Mouse (Mus musculus) thymus, postnatal 36 days (tissue): ENCODE results near the gene Ntng1.

Experiments
- DNase-seq, 2 experiments: peaks; one replicate each; pipeline ENCODE4 v3.0.0; 2022; ENCODE audit warnings: mixed read lengths in 2 of 2

Ntng1 gene

DNA sequence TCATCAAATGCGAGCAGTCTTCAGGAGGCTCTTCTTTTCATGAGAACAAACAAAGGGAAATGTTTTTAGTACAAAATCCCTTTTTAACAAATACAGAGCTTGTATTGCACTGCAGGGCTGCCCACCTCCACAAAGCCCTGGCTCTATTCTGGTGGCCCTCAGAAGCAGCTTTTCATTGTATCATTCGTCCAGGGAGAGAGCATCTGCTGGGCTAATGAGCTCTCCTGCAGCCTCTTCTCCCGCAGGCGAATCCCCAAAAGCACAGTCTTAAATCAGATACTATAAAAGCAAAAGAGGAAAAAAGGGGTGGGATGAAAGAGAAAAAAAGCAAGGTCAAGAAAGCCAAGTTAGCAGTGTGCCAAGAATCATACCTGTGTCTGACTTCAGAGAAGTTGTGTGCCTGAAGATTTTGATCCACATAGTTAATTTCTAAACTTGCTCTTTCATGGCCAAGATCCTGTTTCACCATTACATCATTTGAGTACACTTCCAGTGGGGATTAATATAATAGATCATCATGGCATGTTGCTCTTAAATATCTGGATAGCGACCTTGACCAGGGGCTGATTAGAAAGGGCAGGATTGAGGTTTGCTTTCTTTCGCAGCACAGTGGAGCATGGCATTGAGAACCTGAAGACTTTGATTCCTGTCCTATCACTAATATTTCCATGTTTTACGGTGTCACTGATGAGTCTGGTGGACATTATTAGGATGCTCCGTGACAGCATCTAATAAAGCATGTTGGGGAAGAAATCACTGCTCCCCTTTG is 225.7 kb downstream of the Ntng1 start:
- no peak for DNase-seq

DNA sequence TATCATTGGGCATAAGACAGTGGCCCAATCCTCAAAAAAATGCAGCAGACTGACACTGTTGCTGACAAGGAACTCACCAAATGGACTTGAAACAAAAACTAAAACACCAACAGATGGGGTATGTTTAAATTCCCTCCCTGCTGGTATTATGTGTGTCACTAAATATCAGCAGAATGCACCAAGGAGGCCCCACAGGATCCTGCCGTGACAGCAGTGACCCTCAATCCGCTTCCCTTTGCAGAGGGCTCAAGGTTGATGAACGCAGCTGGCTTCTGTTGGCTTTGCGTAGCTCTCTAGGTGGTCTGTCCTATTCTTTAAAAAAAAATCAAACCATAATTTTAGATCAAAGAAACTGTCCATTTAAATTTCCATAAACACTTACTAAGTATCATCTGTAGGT is 226.7 kb downstream of the Ntng1 start:
- no peak for DNase-seq

- no peak for DNase-seq
These were observed 229.6 kb downstream of the Ntng1 start for GRCm38 (mm10) chr3:109914226-109914625.

DNA sequence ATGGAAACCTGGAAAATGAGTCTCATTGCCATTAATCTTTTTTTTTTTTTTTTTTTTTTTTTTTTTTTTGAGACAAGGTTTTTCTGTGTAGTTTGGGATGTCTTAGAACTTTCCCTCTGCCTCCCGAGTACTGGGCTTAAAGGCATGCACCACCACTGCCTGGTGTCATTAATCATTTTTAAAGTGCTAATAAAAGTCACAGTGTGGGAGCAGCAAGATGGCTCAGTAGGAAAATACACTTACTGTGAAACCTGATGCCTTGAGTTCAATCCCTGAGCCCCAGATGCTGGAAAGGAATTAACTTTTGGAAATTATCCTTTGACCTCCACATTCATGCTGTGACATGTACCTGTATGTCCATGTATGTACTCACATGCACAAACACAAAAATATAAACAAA is 253.2 kb downstream of the Ntng1 start:
- DNase-seq = no peak

- DNase-seq = no peak
These were observed 258.1 kb downstream of the Ntng1 start for GRCm38 (mm10) chr3:109885672-109886071.

DNA sequence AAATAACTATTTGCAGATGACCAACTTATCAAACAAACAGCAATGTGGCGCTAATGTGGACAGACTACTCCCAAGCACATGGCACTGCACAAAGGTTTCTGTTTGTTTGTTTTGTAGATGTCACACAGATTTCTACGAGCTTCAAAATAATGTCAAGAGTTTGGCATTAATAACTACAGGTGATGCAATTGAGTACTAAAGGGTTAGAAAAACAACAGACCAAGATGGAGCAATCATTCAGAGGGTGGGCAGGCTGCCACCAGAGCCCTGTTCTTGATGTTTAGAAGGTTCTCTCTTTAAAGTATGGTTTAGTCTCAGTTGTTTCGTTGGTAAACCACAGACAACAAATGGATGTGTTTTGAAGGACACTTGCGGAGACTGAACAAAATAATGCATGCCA is 264.8 kb downstream of the Ntng1 start:
- no peak for DNase-seq

DNA sequence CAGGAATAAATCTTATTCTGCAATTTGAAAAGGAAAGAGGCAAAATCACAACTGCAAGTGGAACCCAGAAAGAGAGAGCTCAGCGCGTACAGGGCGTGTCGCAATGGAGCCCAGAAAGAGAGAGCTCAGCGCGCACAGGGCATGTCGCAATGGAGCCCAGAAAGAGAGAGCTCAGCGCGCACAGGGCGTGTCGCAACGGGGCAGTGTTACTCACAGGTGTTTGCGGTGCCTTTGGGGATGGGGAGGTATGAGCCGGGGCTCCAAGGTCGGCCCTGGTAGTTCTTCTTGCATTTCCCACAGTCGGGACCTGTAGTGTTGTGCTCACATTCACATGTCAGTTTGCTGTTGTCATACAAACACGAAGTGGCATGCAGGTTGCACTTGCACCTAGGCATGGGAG is 271.8 kb downstream of the Ntng1 start:
- DNase-seq = no peak

- no peak for DNase-seq
These were observed 285.5 kb downstream of the Ntng1 start for GRCm38 (mm10) chr3:109858276-109858675.

- no peak for DNase-seq
These were observed 289.2 kb downstream of the Ntng1 start for GRCm38 (mm10) chr3:109854449-109855155.

DNA sequence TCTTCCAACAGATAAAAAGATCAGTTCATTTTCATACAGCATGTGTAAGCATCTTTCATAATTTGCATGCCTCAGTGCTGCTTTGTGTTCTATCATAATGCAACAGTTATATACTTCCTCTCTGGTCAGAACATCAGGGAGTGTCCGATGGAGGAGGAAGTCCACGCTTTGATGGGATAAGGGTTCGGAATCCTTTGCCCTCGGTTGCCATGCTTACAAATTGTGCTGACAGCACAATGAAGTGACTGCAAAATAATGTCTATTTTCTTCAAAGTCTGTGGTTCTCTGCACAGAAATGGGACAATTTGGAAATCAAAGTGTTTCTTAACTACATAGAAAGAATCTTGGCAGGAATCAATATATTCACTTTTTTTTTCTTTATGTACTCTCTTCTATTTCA is 297.2 kb downstream of the Ntng1 start:
- DNase-seq = no peak

GRCm38 (mm10) chr3:109825806-109826205 is 318.0 kb downstream of the Ntng1 start:
- no peak for DNase-seq

GRCm38 (mm10) chr3:109822803-109823474 is 320.9 kb downstream of the Ntng1 start:
- no peak for DNase-seq

DNA sequence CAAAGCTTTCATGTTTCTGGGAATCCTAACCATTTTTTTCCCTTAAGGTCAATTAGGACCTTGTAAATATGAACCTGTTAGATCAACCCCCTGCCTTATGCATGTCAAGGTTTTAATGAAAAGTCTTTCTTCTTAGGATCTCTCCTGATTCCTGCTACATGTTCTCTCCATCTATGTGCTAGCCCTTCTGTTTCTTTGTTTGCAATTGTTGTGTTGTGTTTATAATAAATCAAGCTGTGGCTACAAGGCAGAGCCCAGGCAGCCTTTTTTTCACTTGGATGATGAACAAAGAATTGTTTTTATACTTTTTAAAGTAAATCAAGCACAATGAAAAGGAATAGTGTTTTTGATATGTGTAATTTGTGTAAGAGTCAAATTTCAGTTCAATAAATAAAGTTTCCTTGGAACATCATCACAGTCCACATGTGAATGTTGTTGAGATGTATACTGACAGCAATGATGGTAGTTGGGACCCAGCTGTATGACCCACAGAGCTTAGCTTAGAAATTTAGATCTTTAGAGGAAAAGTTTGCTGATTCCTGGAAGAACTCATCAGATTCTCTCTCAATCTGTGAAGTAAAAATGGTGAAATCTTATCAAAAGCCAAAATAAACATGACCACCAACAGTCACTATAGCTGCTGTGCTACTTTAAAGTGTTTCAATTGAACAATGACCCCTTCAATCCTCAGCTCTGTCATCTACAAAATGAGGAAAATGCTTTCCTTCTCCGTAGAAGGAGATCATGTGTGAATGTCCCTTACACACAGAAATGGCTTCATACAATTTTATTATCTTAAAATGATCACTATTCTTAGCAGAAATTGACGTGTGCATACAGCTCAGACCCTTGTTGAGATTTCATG is 324.8 kb downstream of the Ntng1 start:
- DNase-seq = no peak

GRCm38 (mm10) chr3:109809065-109809464 is 334.7 kb downstream of the Ntng1 start:
- no peak for DNase-seq

DNA sequence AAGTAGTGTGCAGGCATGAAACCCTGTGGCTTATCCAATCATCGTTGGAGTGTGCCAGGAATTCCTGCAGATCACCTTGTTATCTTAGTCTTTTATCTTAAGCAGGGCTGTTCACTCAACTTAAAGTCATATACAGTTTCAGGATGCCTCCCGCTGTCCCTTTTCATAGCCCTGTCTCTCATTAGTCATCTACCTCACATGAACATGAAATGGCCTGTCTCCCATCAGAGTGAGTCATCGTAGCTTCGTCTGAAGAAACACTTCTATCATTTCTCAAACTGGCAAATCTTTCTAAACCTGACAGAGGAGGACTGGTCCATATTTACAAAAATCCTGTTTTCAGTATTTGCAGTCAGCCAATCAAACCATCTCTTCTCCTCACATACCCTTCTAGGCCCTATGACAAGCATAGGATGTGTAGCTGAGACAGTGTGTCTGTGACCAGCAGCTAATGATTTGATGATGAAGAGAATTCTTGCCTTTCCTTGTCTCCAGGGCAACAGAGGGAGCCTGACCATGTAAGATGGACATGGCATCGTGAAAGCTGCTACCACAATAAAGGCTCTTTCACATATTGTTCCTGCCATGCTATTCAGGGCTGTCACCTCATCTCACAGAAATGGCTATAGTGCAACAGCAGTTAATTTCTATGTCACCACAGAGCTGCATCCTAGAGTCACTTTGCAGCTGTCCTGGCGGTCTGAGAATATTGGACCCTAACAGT is 336.4 kb downstream of the Ntng1 start:
- no peak for DNase-seq

DNA sequence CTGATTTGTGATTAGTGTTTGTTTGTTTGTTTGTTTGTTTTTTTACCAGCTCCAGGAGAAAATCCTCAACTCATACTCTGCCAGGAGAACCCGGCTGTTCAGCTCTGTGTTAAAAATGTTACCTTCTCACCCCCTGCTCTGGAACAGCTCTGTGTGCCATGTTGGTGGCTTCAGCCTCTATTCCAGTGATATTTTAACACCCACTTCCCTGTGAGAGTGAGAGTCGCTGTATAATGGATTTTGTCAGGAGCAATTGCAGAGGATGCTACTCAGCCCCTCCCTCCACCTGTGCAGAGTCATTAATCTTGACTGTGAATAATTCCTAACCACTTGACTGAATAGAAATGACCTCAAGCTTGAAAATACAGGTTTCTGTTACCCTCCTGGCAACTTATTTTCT is 339.7 kb downstream of the Ntng1 start:
- DNase-seq = no peak

GRCm38 (mm10) chr3:109803616-109804015 is 340.2 kb downstream of the Ntng1 start:
- no peak for DNase-seq

DNA sequence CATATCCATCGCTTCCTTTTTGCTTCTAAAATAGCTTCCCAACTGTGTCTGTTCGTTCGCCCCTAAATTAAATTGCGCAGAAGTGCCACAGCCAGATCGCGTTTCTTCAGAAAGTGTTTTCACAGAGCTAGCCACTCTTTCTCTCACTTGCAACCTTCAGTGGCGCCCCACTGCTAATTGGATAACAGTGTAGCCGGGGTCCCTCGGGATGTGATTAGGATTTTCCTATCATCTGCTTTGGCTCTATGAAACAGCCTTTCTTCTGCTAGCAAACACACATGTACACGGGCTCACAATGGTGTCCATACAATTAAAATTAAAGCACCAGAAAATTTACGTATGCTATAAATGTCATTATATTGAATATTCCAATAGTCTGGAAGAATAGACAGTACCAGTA is 346.5 kb downstream of the Ntng1 start:
- DNase-seq = no peak

DNA sequence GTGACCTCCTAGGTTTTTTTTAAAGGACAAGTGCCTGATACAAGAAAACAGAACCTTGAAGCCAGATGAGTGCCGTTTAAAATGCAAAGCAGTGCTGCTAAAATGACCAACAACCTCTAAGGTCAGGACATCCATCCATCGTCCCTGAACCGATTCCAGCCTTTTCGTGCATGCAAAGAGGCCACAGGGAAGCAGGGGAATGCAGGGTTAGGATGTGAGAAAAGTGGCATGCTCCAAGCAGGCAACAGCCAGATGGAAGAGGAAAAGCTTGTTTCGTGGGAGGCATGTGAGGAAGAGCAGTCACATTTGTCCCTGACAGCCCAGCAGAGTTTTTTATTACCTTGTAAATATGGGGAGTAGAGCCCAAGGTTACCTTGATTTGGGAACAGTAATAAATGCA is 360.6 kb downstream of the Ntng1 start:
- DNase-seq = no peak

GRCm38 (mm10) chr3:109782289-109782951 is 361.4 kb downstream of the Ntng1 start:
- peak in 1 of 2 experiments; percentile 4 for DNase-seq

DNA sequence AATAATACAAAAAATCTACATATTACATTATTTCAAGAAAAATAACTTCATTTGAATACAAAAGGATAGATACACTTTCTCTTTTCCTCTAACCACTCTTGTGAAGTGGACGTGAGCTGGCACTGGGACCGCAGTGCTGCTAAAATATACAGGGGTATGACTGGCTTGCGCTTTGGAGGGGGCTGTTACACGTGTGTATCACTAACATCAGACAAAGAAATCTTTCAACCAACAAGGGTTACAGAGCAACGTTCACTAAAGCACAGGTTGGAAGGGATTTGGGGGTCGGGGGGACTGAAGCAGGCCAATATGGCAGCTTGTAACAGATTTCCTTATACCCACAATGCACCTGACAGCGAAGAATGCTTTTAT is 361.9 kb downstream of the Ntng1 start:
- no peak for DNase-seq

DNA sequence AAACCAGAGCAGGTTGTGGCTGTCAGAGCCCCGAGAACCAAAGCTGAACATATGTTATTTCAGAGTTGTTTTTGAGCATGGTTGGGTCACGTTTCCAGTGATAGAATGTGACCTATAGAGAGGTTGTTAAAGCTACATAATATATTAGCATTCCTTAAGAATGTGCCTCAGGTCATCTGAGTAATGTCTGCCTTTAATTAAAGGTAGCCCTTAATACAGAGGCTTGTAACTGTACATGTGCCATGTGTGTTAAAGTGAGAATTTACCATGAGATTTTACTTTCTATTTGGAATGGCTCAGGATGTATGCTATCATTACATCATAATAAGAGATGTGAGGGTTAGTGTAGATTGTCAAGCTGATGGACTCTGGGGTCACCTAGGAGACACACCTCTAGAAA is 368.6 kb downstream of the Ntng1 start:
- DNase-seq = no peak
